Mouse (Mus musculus): ENCODE measurements around the gene Cds2. TPM values are rescaled to one million over a fixed set of nuclear protein-coding genes. Genes with fewer than 3 reads are reported as not detected.

Gene Cds2
- polyA plus RNA-seq, 1 experiment = 11.9 TPM

GRCm38 (mm10) chr2:132262175-132262574, 773 bp upstream of the Cds2 start:
- TF ChIP-seq GATA1 (IDR thresholded peaks at IDR 0.05; ENCODE audit: low read length) = no peak

- no peak for TF ChIP-seq GATA1 (IDR thresholded peaks at IDR 0.05; ENCODE audit: low read length)
Observed at GRCm38 (mm10) chr2:132263421-132264265, 695 bp downstream of the Cds2 start.

- TF ChIP-seq GATA1 (IDR thresholded peaks at IDR 0.05; ENCODE audit: low read length) = no peak
Observed at GRCm38 (mm10) chr2:132264266-132264710, 1.3 kb downstream of the Cds2 start.

- TF ChIP-seq GATA1 (IDR thresholded peaks at IDR 0.05; ENCODE audit: low read length) = no peak
Observed at GRCm38 (mm10) chr2:132265196-132265595, 2.2 kb downstream of the Cds2 start.

GRCm38 (mm10) chr2:132266086-132266485, 3.1 kb downstream of the Cds2 start:
- TF ChIP-seq GATA1 (IDR thresholded peaks at IDR 0.05; ENCODE audit: low read length) = no peak

- TF ChIP-seq GATA1 (IDR thresholded peaks at IDR 0.05; ENCODE audit: low read length) = no peak
Observed at GRCm38 (mm10) chr2:132269217-132269616, 6.3 kb downstream of the Cds2 start.

GRCm38 (mm10) chr2:132270331-132270951, 7.5 kb downstream of the Cds2 start:
- TF ChIP-seq GATA1 (IDR thresholded peaks at IDR 0.05; ENCODE audit: low read length) = no peak

GRCm38 (mm10) chr2:132272694-132273389, 9.9 kb downstream of the Cds2 start:
- no peak for TF ChIP-seq GATA1 (IDR thresholded peaks at IDR 0.05; ENCODE audit: low read length)

GRCm38 (mm10) chr2:132275527-132275926, 12.6 kb downstream of the Cds2 start:
- TF ChIP-seq GATA1 (IDR thresholded peaks at IDR 0.05; ENCODE audit: low read length) = no peak

GRCm38 (mm10) chr2:132276249-132276648, 13.3 kb downstream of the Cds2 start:
- no peak for TF ChIP-seq GATA1 (IDR thresholded peaks at IDR 0.05; ENCODE audit: low read length)

- no peak for TF ChIP-seq GATA1 (IDR thresholded peaks at IDR 0.05; ENCODE audit: low read length)
Observed at GRCm38 (mm10) chr2:132278273-132278853, 15.4 kb downstream of the Cds2 start.

- TF ChIP-seq GATA1 (IDR thresholded peaks at IDR 0.05; ENCODE audit: low read length) = no peak
Observed at GRCm38 (mm10) chr2:132279336-132279882, 16.5 kb downstream of the Cds2 start.

- TF ChIP-seq GATA1 (IDR thresholded peaks at IDR 0.05; ENCODE audit: low read length) = no peak
Observed at GRCm38 (mm10) chr2:132279978-132280377, 17.0 kb downstream of the Cds2 start.

- TF ChIP-seq GATA1 (IDR thresholded peaks at IDR 0.05; ENCODE audit: low read length) = no peak
Observed at GRCm38 (mm10) chr2:132280518-132281120, 17.7 kb downstream of the Cds2 start.

Measured in G1E-ER4 (cell line).